Mouse (Mus musculus) telencephalon, adult 2 months (tissue): Measurements from ENCODE around the gene Susd6.
"Not testable (repeated sequence)": the region's sequence is repeated elsewhere in the genome, so short reads cannot be mapped to it uniquely, and the experiment has no call there.

Experiments
- DNase-seq: peaks from one replicate; pipeline ENCODE4 v3.0.0-alpha.2; 2011; ENCODE audit warnings: low read depth, low spot score

Gene Susd6

DNA sequence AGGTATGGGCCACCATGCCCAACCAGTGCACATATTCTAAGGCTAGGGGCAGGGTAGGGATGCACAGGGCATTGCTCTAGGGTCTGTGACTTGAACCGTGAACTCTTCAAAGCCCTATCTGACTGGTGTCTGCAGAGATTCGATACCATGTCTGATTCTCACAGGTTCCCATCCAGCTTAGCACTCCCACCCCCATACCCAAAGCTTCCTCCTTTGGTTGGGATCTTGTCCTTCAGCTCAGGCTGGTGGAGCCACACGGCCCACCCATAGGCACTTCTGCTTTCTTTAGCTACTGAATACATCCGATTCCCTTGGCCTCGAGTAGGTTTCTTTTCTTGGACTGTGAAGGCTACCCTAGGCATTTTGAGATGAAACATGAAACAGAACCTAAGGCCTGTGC lies 5.3 kb upstream of the Susd6 start:
- DNase-seq = no peak

DNA sequence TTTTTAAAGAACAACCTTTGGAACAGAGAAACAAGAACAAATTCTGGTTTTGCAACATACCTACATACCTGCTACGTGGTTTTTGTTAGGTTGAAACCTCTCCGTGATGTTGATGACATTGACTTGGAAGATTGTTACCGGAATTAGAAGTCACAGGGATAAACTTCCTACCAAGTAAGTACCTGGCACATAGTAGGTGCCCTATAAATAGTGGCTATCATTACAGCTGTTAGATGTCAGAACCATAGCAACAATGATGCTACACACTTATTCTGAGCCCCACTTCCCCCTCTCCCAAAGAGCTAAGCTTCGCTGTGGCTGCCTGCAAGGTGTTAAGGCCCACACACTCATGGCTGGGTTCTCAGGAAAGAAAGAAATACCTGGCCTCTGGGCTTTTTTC lies 4.7 kb upstream of the Susd6 start:
- no peak for DNase-seq

DNA sequence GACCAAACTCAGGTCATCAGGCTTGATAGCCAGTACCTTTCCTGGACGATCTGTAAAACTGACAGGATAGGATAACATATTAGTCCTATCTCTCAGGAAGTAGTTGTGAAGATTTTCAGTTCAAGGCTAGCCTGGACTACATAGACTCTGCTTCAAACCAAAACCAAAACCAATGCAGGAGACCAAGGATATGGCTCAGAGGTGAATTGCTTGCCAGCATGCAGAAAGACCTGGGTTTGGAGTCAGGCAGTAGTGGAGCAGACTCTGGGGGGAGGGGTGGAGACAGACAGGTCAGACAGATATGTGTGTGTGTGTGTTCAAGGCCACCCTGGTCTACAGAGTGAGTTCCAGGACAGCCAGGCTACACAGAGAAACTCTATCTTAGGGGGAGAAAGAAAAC lies 3.7 kb upstream of the Susd6 start:
- DNase-seq = no peak

DNA sequence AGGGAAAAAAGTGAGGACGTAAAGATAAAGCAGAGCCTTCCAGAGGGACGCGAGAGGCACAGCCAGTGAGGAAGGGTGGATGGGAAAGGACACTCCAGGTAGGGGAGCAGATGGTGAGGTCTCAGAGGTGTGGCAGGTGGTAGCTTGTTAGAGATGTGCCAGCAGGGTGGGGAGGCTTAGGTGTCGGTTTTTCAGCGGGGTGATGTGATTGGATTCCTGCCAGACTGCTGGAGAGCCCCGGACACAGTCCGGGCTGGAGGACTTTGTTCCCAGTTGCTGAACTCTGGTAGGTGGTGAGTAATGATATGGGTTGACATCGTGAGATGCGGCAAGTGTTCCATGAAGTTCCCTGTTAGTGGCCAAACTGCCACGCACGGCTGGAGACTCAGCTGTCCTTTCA lies 2.7 kb upstream of the Susd6 start:
- DNase-seq = no peak

DNA sequence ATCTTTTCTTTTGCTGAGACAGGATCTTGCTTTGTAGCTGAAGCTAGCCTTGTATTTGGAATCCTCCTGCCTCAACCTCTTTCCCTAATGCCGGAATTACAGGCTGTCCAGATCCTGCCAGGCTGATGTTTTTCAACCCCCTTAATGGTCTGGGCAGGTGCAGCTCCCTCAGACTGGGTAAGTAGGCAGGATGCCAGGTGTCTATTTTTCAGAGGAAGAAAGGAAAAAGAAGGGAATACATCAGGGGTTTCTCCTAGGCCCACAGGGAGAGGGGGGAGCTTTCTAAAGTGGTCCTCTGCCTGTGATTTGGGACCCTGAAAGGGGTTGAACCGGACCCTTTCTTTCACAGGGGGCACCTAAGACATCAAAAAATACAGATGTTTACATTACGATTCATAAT lies 2.1 kb upstream of the Susd6 start:
- DNase-seq = no peak

DNA sequence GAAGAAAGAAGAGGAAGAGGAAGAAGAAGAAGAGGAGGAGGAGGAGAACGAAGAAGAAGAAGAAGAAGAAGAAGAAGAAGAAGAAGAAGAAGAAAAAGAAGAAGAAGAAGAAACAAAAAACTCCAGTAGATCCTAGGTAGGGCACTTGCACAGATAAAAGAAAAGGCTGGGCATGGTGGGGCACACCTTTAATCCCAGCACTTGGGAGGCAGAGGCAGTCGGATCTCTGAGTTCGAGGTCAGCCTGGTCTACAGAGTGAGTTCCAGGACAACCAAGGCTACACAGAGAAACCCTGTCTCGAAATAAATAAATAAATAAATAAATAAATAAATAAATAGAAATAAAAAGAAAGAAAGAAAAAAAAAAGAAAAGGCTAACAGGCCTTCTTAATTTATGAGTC lies 1.0 kb upstream of the Susd6 start:
- DNase-seq = not testable (repeated sequence)

DNA sequence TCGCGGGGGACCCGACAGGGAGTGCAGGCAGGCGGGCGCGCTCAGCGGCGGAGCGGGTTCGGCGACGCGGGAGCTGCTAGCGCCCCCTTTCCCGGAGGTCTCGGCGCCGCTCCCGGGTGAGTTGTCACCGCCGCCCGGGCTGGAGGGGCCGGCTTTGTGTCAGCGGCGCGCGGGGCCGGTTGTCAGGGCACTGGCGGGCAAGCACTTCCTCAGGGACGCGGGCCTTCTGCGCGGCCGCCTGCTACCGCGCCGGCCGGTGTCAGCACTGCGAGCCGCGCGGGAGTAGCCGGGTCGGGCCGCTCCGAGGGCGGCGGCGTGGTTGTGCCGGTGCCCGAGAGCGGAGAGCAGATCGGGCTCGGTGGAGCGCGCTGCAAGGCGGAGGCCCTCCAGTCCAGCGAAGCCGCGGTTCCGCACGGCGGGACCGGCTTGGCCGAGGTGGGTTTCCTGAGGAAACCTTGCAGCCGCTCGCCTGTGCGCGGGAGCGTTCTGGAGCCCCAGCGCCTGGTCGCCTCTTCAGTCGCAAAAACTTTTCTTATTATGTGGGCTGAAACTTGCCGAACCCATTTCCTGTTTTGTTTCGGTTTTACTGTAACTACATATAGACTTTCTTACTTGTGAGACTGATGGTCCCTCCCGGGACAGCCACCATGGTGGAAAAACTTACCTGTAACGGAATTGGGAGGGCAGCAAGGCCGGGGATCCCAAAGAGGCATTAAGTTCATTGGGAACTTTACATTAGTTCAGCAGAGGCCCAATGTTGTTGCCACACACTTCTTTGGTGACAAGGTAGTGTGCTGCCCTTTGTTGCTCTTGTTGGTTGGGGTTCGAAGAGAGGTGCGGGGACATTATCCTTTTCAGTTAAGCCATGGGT lies 625 bp downstream of the Susd6 start:
- no peak for DNase-seq

DNA sequence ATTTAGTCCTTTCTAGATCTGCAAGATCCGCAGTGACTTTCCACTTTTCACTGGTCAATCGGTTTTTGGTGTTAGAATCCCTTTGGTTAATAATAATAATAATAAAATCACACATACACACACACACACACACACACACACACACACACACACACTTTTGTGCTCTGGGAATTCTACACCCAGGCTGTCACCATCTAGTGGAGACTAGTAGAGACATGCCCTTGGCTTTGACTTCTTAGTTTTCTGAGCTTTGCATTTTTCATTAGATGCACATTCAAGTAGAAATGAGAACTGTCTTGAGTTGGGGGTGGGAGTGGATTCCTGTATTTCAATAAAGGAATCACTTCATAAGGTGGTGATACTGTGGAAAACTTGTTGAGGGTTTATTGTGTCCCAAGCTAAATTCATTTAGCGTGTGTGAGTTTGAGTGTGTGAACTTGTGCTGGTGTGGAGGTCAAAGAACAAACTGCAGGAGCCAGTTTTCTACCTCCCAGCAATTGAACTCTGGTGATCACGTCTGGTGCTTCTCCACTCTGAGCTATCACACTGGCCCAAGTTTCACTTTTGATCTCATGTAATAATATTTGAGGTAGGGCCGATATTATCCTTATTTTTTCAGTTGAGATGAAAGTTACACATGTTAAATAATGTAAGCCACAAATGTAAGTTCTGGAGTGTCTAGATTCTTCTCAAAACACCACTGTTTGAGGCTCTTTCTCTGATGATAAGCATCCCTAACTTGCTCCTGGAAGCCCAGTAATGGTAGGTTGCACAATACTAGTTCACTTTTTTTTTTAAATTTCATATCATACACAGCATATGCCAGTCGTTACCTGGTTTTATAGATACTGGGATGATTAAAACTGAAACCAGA lies 1.5 kb downstream of the Susd6 start:
- DNase-seq = no peak

DNA sequence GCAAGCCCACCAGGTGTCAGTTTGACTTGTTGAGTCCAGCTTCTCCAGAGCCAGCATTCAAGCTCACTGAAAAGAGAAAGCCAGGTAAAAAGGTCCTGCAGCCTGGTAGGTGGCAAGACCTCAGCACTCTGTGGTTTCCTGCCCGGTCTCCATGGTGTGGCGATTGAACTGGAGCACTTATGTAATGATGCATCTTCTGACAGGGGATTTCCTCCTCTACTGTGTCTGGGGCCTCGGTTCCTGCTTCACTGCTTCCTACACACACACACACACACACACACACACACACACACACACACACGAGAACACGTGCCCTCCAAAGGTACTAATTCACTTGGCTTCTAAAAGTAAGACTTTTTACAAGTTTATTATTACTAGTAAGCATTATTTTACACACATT lies 2.6 kb downstream of the Susd6 start:
- DNase-seq = no peak

DNA sequence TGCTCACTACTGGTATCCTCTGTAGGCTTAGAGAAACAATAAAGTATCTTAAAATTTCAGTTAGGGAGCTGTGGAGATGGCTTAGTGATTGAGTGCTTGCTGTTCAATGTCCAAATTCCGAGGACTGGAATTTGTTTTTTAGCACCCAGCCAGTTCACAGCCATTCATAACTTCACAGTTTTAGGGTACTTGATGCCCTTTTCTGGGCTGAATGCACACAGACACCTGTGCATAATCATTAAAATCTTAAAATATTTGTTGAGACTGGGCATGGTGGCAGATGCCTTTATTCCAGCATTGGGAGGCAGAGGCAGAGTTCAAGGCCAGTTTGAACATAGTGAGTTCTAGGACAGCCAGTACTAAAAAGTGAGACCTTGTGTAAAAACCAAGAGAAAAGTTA lies 3.2 kb downstream of the Susd6 start:
- no peak for DNase-seq

DNA sequence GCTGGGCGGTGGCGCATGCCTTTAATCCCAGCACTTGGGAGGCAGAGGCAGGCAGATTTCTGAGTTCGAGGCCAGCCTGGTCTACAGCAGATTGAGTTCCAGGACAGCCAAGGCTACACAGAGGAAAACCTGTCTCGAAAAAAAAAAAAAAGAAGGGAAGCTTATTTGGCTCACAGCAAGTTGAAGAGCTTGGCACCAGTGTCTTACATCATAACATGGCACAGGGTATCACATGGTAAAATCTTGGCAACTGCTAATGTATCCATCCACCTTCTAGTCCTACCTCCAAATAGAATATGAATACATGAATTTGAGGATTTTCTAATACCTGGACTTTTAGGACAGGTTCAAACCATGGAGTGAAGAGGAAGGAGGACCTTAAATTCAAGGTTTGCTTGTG lies 4.2 kb downstream of the Susd6 start:
- DNase-seq = no peak

DNA sequence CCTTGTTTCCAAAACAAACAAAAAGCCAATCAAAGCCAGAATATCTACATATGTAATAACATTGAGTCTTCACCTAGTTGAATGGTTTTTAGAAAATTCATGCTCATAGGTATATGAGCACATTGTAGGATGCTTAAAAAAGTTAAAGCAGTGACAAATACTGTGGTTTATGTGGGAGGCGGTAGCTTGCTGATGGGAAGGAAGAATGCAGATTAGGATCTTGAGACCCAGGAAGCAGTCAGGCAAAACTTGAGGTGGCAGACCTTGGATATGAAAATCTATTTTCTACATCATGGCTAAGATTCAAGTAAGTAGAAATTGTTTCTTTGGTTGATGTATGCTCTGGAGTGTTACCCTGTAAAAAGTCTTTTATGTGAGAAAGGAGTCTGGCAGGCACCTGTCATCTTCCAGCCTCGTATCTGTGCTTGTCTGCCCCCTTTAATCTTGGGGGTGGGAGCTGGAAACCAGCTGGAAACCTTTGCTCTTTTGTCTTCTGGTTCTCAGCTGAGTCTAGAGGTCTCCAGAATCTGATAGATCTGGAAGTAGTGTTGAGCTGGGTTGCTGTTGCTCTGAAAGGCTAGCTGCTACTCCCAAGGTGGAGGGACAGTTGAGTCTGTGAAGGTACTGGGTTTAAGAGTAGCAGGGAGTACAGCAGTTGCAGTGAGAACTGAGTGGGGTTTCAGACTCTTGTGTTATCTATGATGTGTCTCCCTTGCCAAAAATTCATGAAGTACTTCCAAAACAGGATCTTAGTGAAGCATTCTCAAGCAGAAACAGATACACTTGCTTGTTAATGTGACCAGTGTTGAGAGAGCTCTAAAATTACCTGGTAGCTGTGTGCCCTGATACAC lies 4.8 kb downstream of the Susd6 start:
- no peak for DNase-seq

DNA sequence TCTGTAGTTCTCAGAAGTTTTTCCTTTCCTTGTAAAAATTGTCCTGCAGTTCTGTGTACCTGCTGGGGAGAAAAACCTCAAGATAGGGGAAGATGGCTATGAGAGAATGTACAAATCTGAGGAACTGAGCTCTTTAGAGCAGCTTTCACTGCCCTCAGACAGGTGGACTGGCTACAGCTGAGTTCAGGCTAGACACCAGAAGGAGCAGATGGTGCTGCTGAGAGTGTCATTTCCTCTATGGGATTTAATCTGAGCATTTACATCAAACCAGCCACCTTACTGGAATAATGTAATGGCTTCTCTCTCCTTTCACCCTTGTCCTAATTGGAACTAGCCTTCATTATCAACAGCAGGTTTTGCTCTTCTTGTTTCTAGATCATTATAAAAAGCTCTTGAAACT lies 8.0 kb downstream of the Susd6 start:
- no peak for DNase-seq

DNA sequence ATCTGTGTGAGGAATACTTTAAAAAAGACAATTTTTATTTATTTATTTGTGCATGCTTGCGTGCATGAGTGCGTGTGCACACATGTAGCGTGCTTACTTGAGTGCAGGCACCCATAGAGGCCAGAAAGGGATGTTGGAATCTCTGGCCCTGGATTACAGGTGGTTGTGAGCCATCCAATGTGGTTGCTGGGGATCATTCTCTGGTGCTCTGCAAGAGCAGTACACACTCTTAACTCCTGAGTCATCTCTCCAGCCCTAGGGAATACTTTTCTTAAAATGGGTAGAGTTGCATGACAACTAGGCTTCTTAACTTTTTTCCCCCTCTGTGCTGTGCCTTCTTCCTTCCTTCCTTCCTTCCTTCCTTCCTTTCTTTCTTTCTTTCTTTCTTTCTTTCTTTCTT lies 9.8 kb downstream of the Susd6 start:
- DNase-seq = no peak

DNA sequence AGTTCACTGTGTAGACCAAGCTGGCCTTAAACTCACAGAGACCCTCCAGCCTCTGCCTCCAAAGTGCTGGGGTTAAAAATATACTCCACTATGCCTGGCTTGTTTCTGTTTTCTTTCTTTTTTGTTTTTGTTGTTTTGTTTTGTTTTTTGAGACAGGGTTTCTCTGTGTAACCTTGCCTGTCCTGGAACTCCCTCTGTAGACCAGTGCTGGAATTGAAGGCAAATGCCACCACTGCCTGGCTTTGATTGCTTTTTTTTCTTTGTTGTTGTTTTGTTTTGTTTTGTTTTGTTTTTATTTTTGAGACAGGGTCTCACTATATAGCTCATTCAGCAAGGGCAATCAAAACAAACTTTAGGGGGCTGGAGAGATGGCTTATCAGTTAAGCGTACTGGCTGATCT lies 11.1 kb downstream of the Susd6 start:
- no peak for DNase-seq

DNA sequence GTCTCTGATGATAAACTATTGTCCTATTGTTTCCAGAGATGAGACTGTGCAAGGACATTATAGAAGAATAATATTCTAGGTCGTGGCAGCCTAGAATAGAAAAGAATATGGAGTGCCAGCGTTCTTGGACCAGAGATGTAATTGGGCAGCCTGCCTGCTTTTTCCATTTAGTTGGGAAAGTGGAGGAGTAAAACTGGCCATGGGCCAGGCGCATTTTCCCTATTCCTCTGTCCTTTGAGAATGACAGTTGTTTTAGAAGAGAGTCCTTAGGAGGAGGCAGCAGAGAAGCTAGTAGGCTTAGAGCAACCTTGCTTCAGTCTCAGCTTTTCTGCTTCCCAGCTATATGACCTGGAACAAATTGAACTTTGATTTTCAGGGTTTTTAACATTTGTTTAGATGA lies 13.6 kb downstream of the Susd6 start:
- peak; percentile 80 for DNase-seq

DNA sequence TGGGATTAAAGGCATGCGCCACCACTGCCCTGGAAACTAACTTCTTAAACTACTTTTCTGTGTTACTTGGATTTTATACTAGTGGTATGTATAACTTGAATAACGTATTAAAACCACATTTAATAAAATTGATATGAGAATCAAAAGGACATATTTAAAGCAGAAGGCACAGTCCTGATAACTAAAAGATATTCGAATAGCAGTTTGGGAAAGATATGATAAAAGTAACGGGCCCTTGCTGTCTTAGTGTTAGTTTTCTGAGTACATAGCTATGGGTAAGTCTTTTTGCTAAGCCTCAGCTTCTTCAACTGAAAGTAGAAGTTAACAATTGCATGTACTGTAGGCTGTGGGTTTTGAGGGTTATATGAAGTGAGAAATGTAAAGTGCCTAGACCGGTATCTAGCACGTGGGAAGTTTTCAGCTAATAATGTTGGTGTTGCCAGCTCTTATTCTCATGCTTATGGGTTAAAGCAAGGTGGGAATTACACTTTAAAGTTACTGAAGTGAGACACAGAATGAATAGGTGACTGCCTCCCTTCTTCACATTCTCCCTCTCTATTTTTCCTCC lies 14.6 kb downstream of the Susd6 start:
- DNase-seq = no peak

DNA sequence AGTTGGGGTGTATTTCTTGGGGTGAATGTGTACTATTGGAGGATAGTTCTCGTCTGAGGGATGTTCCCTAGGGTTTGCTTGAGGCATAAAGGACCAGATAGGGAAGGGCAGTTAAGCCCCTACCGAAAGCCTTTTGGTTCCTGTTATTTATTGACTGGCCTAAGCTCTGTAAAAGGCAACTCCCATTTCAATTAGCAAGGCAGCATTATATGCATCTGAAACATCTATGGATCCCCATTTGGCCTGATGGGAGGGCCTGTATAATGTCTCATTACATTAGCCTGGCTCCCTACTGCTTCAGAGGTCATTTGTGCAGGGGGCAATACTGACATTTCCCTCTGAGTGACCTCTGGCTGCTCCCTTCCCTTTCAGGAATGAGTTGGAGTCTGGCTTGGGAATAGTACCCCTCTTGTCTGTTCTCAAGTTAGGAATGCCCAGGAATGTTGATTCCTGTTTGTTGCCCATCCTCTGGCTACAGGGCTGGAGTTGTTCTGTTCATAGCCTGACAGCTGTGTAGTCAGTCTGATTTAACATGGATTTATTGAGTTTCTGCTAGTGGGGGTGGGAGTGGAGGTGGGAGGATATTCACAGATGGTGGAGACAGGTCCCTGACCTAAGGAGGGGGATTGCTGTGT lies 17.3 kb downstream of the Susd6 start:
- no peak for DNase-seq

DNA sequence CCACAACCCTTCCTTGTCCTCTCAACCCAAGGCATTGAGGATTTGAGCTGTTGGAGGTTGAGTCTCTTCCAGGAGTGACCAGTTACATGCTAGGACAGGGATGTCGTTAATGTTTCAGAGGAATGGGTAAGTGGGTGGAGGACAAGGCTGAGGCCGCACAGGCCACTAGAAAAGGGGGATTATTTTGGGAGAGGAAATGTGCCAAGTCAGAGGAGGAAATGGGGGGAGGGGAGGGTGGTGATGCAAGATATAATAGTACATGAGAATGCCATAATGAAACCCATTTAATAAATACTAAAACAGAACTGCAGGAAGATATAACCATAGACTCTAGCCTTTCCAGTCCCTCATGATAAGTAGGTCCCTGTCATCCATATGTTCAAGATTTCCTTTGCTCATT lies 19.7 kb downstream of the Susd6 start:
- no peak for DNase-seq

DNA sequence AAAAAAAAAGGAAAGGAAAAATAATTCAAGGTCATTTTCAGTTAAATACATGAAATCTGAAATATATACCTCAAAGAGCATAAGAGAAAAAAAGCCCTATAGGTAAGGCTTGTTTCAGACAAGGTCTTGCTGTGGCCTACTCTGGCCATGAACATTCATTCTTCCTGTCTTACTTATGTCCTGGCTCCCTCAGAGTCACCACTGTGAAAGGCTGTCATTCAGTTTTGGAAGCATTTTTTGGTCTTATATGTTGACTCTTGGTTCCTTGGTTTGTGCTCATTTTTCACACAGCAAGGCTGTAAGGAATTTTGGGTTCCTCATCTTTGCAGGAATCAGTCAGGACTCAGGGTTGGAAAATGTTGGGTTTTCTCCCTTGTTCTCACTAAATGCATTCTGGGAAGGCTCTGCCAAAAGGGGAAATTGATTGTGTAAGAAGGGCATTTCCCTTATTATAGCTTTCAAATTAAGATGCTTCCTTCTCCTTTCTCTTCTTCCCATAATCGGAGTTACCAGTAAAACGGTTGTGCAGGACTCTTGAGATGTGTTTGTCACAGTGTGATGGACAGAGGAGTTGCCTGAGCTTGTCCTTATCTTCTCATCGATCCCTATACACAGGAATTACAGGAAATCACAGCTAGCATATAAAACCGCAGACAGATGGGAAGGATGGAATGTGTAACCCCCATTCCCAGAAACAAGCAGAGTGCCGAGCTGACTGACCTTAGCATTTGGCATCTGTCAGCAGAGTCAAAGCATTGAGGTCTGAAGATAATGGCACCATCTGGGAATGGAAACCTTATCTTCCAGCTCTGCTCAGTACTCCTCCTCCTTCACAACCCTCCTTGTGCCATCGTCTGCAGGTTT lies 21.6 kb downstream of the Susd6 start:
- DNase-seq = no peak
